Mouse (Mus musculus): ENCODE results near the gene Cep63.

Cep63 gene

GRCm38 (mm10) chr9:102625983-102626838, at the start of gene Cep63, which contains the start of gene Anapc13:
Gene Cep63, minus strand, starts transcription at chr9:102626534.
Gene Anapc13, plus strand, starts transcription at chr9:102626296.
- DNase-seq (ENCODE audit: low read depth), result peak; percentile 99

- no peak for DNase-seq (ENCODE audit: low read depth)
Measured at GRCm38 (mm10) chr9:102675922-102676321, 49.6 kb upstream of the Cep63 start.

GRCm38 (mm10) chr9:102673381-102673780, 47.0 kb upstream of the Cep63 start:
- DNase-seq (ENCODE audit: low read depth), result no peak

- no peak for DNase-seq (ENCODE audit: low read depth)
Measured at GRCm38 (mm10) chr9:102668906-102669305, 42.6 kb upstream of the Cep63 start.

GRCm38 (mm10) chr9:102668115-102668514, 41.8 kb upstream of the Cep63 start:
- DNase-seq (ENCODE audit: low read depth), result no peak

- DNase-seq (ENCODE audit: low read depth), result no peak
Measured at GRCm38 (mm10) chr9:102656355-102657095, 30.2 kb upstream of the Cep63 start.

- DNase-seq (ENCODE audit: low read depth), result no peak
Measured at GRCm38 (mm10) chr9:102651199-102651720, 24.9 kb upstream of the Cep63 start.

GRCm38 (mm10) chr9:102650637-102651036, 24.3 kb upstream of the Cep63 start:
- no peak for DNase-seq (ENCODE audit: low read depth)

GRCm38 (mm10) chr9:102649917-102650527, 23.7 kb upstream of the Cep63 start:
- DNase-seq (ENCODE audit: low read depth), result no peak

- DNase-seq (ENCODE audit: low read depth), result no peak
Measured at GRCm38 (mm10) chr9:102647010-102647409, 20.7 kb upstream of the Cep63 start.

- no peak for DNase-seq (ENCODE audit: low read depth)
Measured at GRCm38 (mm10) chr9:102645119-102645695, 18.9 kb upstream of the Cep63 start.

- DNase-seq (ENCODE audit: low read depth), result no peak
Measured at GRCm38 (mm10) chr9:102643486-102644101, 17.3 kb upstream of the Cep63 start.

- no peak for DNase-seq (ENCODE audit: low read depth)
Measured at GRCm38 (mm10) chr9:102643071-102643485, 16.7 kb upstream of the Cep63 start.

GRCm38 (mm10) chr9:102641531-102641930, 15.2 kb upstream of the Cep63 start:
- DNase-seq (ENCODE audit: low read depth), result no peak

GRCm38 (mm10) chr9:102639510-102639909, 13.2 kb upstream of the Cep63 start:
- no peak for DNase-seq (ENCODE audit: low read depth)

GRCm38 (mm10) chr9:102638963-102639362, 12.6 kb upstream of the Cep63 start:
- DNase-seq (ENCODE audit: low read depth), result no peak

- DNase-seq (ENCODE audit: low read depth), result no peak
Measured at GRCm38 (mm10) chr9:102637115-102637514, 10.8 kb upstream of the Cep63 start.

- peak; percentile 81 for DNase-seq (ENCODE audit: low read depth)
Measured at GRCm38 (mm10) chr9:102636553-102636952, 10.2 kb upstream of the Cep63 start.

- no peak for DNase-seq (ENCODE audit: low read depth)
Measured at GRCm38 (mm10) chr9:102634453-102634852, 8.1 kb upstream of the Cep63 start.

- DNase-seq (ENCODE audit: low read depth), result peak; percentile 86
Measured at GRCm38 (mm10) chr9:102632923-102633537, 6.7 kb upstream of the Cep63 start.

GRCm38 (mm10) chr9:102632173-102632572, 5.8 kb upstream of the Cep63 start:
- DNase-seq (ENCODE audit: low read depth), result no peak

All from induced T-regulatory cell, adult 2 months (primary cell).